Mouse (Mus musculus): Measurements from ENCODE around the gene Grip2. TPM values are rescaled to one million over a fixed set of nuclear protein-coding genes. Genes with fewer than 3 reads are reported as not detected.

Gene Grip2
- total and polyA plus RNA-seq, 3 experiments: 8.5 to 25.2 (median 12.4) TPM

GRCm38 (mm10) chr6:91728939-91729619 is 98.0 kb downstream of the Grip2 start:
- Histone ChIP-seq H3K9ac (ENCODE audit: low read depth, low read length) (peak overlapping the region; percentile 19), H3K27ac (peak overlapping the region; percentile 73), H3K27me3 (ENCODE audit: control insufficient read depth, insufficient read depth, low read length) (no peaks in the 10 kb centered on the region), H3K4me3 (no peak overlapping the region), H3K36me3 (ENCODE audit: control insufficient read depth, insufficient read depth, low read length) (peaks cover 33% of the 10 kb centered on the region), H3K4me1 (ENCODE audit: control insufficient read depth, insufficient read depth, low read length) (peaks cover 32% of the 10 kb centered on the region), H3K79me2 (replicated peaks; ENCODE audit: control insufficient read depth, insufficient read depth, low read length) (no peaks in the 10 kb centered on the region)
- peak; percentile 38 to 49 for DNase-seq
- WGBS: 42% methylated on average over 6 of the region's 6 CpGs
- TF ChIP-seq POLR2A (IDR thresholded peaks at IDR 0.05; ENCODE audit: insufficient read depth, low read depth, low read length) (no peak), CTCF (IDR thresholded peaks at IDR 0.05) (no peak), EP300 (IDR thresholded peaks at IDR 0.05; ENCODE audit: insufficient read depth, low read depth, low read length) (no peak)
- intact Hi-C loops (cut with DNase I): loop anchor here (2.0 kb wide), 1 partner anchor 44 kb away; the partner anchor contains the start of gene Slc6a6

- Histone ChIP-seq H3K79me2 (replicated peaks; ENCODE audit: control insufficient read depth, insufficient read depth, low read length) (no peaks in the 10 kb centered on the region), H3K27me3 (ENCODE audit: control insufficient read depth, insufficient read depth, low read length) (no peaks in the 10 kb centered on the region), H3K4me3 (no peak overlapping the region), H3K36me3 (ENCODE audit: control insufficient read depth, insufficient read depth, low read length) (peaks cover 39% of the 10 kb centered on the region), H3K9ac (ENCODE audit: low read depth, low read length) (no peak overlapping the region), H3K27ac (peak overlapping the region; percentile 61), H3K4me1 (ENCODE audit: control insufficient read depth, insufficient read depth, low read length) (peaks cover 33% of the 10 kb centered on the region)
- 30% methylated on average over 1 of the region's 1 CpGs for WGBS
- peak; percentile 54 to 61 for DNase-seq
- intact Hi-C loops (cut with DNase I): no loop called here
- no peak for TF ChIP-seq EP300 (IDR thresholded peaks at IDR 0.05; ENCODE audit: insufficient read depth, low read depth, low read length)
Measured at GRCm38 (mm10) chr6:91727361-91727760, 99.7 kb downstream of the Grip2 start.

GRCm38 (mm10) chr6:91721215-91721701 is 105.8 kb downstream of the Grip2 start:
- Histone ChIP-seq H3K36me3 (ENCODE audit: control insufficient read depth, insufficient read depth, low read length) (peaks cover 27% of the 10 kb centered on the region), H3K27ac (peak overlapping the region; percentile 83; the same call in 1 of the 2 replicates), H3K4me3 (no peak overlapping the region), H3K9ac (ENCODE audit: low read depth, low read length) (no peak overlapping the region), H3K79me2 (replicated peaks; ENCODE audit: control insufficient read depth, insufficient read depth, low read length) (0 out of 2 replicates have a peak, but pooled peaks cover 2% of the 10 kb centered on the region), H3K4me1 (ENCODE audit: control insufficient read depth, insufficient read depth, low read length) (peaks cover 40% of the 10 kb centered on the region), H3K27me3 (ENCODE audit: control insufficient read depth, insufficient read depth, low read length) (no peaks in the 10 kb centered on the region)
- 51% methylated on average over 12 of the region's 12 CpGs for WGBS
- peak; percentile 77 for TF ChIP-seq EP300 (IDR thresholded peaks at IDR 0.05; ENCODE audit: insufficient read depth, low read depth, low read length)
- TF ChIP-seq CTCF (IDR thresholded peaks at IDR 0.05): no peak
- 0 out of 2 replicates have a peak, but pooled peaks have one; percentile 2 for TF ChIP-seq POLR2A (IDR thresholded peaks at IDR 0.05; ENCODE audit: insufficient read depth, low read depth, low read length)
- peak; percentile 68 to 85 for DNase-seq
- intact Hi-C loops (cut with DNase I): loop anchor here (1.0 kb wide), 1 partner anchor 17 kb away; no protein-coding TSS in a partner anchor

- Histone ChIP-seq H3K36me3 (ENCODE audit: control insufficient read depth, insufficient read depth, low read length) (peaks cover 31% of the 10 kb centered on the region), H3K27me3 (ENCODE audit: control insufficient read depth, insufficient read depth, low read length) (no peaks in the 10 kb centered on the region), H3K9ac (ENCODE audit: low read depth, low read length) (no peak overlapping the region), H3K4me1 (ENCODE audit: control insufficient read depth, insufficient read depth, low read length) (peaks cover 42% of the 10 kb centered on the region), H3K79me2 (replicated peaks; ENCODE audit: control insufficient read depth, insufficient read depth, low read length) (0 out of 2 replicates have a peak, but pooled peaks cover 2% of the 10 kb centered on the region), H3K4me3 (no peak overlapping the region), H3K27ac (peak overlapping the region; percentile 72)
- no peak for DNase-seq
- TF ChIP-seq CTCF (IDR thresholded peaks at IDR 0.05) (no peak), EP300 (IDR thresholded peaks at IDR 0.05; ENCODE audit: insufficient read depth, low read depth, low read length) (no peak), POLR2A (IDR thresholded peaks at IDR 0.05; ENCODE audit: insufficient read depth, low read depth, low read length) (no peak)
- intact Hi-C loops (cut with DNase I): loop anchor here (1.0 kb wide), 1 partner anchor 18 kb away; no protein-coding TSS in a partner anchor
- 69% methylated on average over 4 of the region's 4 CpGs for WGBS
Measured at GRCm38 (mm10) chr6:91720588-91721214, 106.3 kb downstream of the Grip2 start.

- no peak for DNase-seq
- Histone ChIP-seq H3K27ac (peak overlapping the region; percentile 72), H3K4me3 (no peak overlapping the region), H3K36me3 (ENCODE audit: control insufficient read depth, insufficient read depth, low read length) (peaks cover 32% of the 10 kb centered on the region), H3K27me3 (ENCODE audit: control insufficient read depth, insufficient read depth, low read length) (no peaks in the 10 kb centered on the region), H3K79me2 (replicated peaks; ENCODE audit: control insufficient read depth, insufficient read depth, low read length) (0 out of 2 replicates have a peak, but pooled peaks cover 2% of the 10 kb centered on the region), H3K4me1 (ENCODE audit: control insufficient read depth, insufficient read depth, low read length) (peaks cover 44% of the 10 kb centered on the region), H3K9ac (ENCODE audit: low read depth, low read length) (peak overlapping the region; percentile 4)
- TF ChIP-seq CTCF (IDR thresholded peaks at IDR 0.05): no peak
- TF ChIP-seq POLR2A (IDR thresholded peaks at IDR 0.05; ENCODE audit: insufficient read depth, low read depth, low read length): no peak
- no peak for TF ChIP-seq EP300 (IDR thresholded peaks at IDR 0.05; ENCODE audit: insufficient read depth, low read depth, low read length)
- intact Hi-C loops (cut with DNase I): no loop called here
- 33% methylated on average over 9 of the region's 9 CpGs for WGBS
Measured at GRCm38 (mm10) chr6:91719865-91720533, 107.1 kb downstream of the Grip2 start.
